Mouse (Mus musculus): Measurements from ENCODE around the gene Runx1. TPM values are rescaled to one million over a fixed set of nuclear protein-coding genes. Genes with fewer than 3 reads are reported as not detected.

Runx1 gene
- total RNA-seq, 2 experiments from 2014 or later = 0.88 to 1.3 TPM

DNA sequence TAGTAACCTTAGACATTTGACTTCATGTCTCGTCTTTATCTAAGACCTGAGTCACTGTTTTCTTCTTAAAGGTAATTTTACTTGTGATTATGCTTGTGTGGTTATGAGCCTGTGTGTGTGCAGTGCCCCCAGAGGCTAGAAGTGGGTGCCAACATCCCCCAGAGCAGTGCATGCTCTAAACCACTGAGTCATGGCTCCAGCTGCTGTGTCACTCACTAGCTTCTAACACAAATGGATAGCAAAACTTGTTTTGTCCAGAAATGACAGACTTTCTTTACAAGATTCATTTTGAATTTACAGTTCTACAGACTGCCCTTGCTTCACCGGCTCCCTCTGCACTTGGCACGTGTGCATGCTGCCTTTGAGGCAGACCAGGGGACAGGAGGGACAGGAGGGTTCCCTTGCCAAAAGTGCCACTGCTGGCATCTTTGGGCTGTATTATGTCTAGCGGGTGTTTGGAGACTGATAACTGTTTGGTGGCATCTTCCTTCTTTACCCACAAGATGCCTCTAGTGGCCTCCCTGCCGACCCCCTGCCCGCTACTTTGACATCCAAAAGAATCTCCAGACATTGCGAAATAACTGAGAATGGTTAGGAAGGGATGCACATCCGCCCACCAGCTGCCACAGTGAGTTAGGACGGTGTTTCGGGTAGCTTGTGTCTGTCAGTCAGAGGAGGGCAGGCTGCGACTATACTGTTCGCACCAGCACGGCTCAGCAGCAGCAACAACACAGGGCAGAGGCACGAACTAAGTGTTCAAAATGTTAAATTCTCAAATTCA lies 217.6 kb downstream of the Runx1 start:
- intact Hi-C loops (cut with DNase I) = no loop called here
- DNase-seq (ENCODE audit: extremely low spot score in 1 of 2, low spot score in 2 of 2) = no peak

DNA sequence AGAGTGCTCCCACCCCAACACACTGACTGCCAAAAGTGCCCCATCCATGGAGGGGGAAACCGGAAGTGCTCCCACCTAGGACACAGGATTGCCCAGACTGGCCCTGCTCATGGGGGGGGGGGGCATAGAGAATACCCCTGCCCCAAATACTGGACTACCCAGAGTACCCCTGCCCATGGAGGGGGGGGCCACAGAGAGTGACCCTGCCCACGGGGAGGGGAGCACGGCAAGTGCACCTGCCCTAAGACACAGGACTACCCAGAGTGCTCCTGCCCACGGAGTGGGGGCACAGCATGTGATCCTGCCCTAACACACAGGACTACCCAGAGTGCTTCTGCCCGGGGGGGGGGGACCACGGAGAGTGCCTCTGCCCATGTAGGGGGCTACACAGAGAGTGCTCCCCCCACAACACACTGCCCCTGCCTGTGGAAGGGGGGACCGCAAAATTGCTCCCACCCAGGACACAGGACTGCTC lies 219.4 kb downstream of the Runx1 start:
- intact Hi-C loops (cut with DNase I) = no loop called here
- DNase-seq (ENCODE audit: extremely low spot score in 1 of 2, low spot score in 2 of 2) = no peak

DNA sequence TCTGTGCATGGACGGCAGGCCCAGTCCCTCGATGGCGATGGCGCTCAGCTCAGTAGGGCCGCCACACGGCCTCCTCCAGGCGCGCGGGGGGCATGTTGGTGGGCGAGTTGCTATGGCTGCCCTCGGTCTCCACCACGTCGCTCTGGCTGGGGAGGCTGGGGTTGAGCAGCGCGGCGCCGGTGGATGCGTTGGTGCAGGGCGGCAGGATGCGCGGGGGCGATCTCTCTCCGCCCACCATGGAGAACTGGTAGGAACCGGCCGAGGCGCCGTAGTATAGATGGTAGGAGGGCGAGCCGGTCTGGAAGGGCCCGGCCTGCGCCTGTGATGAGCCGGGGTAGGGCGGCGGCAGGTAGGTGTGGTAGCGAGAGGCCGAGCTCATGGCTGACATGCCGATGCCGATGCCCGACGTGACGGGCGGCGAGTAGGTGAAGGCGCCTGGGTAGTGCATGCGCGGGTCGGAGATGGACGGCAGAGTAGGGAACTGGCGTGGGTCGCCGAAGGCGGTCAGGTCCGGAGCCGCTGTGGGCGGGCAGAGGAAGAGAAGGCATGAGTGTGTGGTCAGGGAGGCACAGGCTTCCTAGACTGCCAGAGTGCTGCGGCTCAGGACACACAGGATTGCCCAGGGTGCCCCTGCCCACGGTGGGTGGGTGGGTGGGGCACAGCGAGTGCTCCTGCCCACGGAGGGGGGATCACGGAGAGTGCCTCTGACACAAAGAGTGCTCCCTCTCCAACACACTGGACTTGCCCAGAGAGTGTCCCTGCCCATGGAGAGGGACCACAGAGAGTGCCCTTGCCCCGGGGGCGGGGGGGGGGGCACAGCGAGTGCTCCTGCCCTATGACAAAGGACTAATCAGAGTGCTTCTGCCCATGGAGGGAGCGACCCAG lies 220.1 kb downstream of the Runx1 start:
- intact Hi-C loops (cut with DNase I) = no loop called here
- peak in 1 of 2 experiments; percentile 60 for DNase-seq (ENCODE audit: extremely low spot score in 1 of 2, low spot score in 2 of 2)

DNA sequence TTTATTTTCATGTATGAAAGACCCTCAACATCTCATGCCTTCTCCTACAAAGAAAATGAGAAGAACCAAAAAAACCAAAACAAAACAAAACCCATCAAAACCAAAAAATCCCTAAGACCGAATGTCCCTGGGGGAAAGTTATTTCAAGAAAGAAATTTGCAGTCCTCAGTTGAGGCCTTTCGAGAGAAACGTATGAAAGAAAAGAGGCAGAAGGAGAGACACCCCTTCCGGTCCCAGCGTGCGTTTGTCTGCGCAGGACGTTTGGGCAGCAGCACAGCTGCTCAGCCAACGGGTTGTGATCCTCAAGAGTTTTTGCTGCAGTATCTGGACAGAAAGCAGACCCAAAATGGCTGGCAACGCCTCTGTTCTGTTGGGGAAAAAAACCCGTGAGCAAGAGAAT lies 223.4 kb downstream of the Runx1 start:
- intact Hi-C loops (cut with DNase I) = no loop called here
- DNase-seq (ENCODE audit: extremely low spot score in 1 of 2, low spot score in 2 of 2) = no peak

DNA sequence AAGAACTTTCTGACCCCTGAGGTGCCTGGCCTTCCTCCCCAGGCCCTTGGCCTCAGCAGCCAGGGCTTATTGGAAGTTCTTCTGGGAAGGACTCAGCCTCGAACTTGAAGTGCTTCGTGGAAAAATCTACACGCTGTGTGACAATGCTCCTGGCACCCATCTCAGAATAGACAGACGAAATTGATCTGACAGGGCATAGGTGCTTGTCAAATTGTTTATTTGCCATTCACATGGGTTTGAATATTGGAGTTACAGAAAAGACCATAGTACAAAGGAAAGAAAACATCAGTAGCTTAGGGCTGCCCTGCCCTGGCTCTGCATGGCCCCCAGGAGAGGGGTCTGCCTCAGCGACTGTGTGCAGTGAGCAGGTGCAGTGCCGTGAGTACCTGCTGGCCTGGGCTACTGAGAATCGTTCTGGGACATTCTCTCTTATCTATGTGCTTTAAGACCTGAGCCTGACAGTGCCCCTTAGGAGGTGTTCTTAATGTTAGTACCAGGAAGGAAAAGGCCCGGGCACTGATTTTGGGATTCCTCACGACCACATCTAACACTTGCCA lies 224.6 kb downstream of the Runx1 start:
- intact Hi-C loops (cut with DNase I) = no loop called here
- DNase-seq (ENCODE audit: extremely low spot score in 1 of 2, low spot score in 2 of 2) = no peak

DNA sequence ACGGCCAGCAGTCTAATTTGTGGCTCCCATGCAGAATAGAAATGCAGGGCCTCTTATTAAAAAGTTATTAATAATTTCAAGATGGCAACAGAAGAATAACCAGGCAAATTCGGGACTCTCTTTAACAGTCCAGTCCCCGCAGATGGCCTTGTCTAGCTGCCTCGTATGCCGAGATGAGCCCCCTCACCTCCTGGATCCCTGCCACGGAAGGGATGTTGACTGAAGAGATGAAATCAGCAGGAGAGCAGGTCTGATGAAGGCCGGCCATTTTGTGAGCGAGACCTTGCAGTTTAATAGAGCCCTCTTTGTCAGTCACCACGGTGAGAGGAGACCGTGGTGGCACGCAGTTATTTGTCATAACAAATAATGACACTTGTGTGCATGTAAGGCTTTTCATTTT lies 226.5 kb downstream of the Runx1 start:
- intact Hi-C loops (cut with DNase I) = no loop called here
- no peak for DNase-seq (ENCODE audit: extremely low spot score in 1 of 2, low spot score in 2 of 2)

DNA sequence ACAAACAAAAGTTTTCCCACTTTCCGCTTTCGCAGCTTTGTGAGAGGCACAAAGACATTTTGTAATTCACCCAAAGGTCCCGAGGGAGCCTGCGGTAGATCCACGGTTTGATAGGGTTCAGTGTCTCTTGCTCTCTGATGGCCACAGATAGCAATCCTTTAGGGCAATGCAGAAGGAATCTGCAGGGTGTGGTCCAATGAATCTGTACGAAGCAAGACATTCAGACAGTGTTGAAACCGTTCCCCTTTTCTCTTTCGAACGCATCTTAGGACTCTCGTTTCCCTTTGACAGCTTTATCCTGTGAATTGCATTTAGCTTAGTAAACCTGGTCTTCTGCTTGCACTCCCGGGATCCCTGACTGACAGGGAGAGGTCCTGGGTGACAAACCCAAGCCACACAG lies 228.3 kb downstream of the Runx1 start:
- no peak for DNase-seq (ENCODE audit: extremely low spot score in 1 of 2, low spot score in 2 of 2)
- intact Hi-C loops (cut with DNase I) = no loop called here

DNA sequence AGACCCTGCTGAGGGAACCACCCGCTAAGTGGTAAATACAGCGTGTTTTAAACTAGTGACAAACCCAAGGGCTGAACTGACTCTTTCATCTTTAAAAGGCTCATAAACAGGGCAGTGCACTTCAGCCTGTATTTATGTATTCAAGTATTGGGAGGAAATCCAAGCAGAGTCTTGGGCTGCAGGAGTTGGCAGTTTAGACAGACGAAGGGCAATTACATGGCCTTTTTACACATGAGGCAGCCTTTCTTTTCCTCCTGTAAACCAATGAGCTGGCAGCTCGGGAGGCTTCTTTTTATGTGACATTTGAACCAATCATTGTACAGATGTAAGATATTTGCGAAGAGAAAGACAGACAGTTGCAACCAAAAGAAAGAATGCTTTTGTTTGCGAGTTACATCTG lies 233.7 kb downstream of the Runx1 start:
- intact Hi-C loops (cut with DNase I) = no loop called here

DNA sequence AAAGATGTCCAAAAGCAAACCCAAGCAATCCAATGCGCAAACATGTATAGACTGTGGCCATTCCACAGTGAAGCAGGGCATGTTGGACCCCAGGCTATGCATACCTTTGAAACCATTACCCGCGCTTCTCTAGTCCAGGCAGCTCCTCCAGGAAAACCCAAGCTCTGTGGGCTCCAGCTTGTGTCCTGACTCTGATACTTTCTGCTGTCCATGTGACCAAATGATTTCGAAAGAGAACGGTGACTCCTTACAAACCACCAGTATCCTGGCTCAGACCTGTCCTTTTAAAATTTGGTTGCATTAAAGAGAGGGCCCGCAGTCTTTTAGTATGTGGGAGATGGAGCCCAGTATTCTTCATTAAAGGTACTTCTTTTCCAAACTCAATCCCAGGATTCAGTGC lies 234.2 kb downstream of the Runx1 start:
- intact Hi-C loops (cut with DNase I) = no loop called here
- no peak for DNase-seq (ENCODE audit: extremely low spot score in 1 of 2, low spot score in 2 of 2)

More for the DNA sequence above, 233.7 kb downstream of the Runx1 start:
- DNase-seq (ENCODE audit: extremely low spot score in 1 of 2, low spot score in 2 of 2) = no peak

DNA sequence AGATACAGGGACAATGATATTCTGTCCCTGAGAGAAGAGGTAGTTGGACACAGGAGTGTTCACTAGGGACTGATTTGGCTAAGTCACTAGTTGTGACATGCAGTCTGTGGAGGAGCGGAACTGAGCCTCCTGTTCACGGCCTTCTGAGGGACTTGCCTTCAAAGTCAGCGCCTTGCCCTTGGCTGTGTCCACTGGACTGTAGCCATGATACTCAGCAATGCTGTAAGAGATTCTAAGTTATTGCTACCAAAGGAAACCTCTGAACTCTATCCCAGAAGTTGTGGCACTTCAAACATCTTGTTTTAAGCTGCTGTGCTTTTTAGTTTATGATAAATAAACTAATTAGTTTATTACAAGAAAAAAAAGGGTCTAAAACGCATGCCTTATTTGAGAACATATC lies 238.1 kb downstream of the Runx1 start:
- DNase-seq (ENCODE audit: extremely low spot score in 1 of 2, low spot score in 2 of 2) = no peak
- intact Hi-C loops (cut with DNase I) = no loop called here

DNA sequence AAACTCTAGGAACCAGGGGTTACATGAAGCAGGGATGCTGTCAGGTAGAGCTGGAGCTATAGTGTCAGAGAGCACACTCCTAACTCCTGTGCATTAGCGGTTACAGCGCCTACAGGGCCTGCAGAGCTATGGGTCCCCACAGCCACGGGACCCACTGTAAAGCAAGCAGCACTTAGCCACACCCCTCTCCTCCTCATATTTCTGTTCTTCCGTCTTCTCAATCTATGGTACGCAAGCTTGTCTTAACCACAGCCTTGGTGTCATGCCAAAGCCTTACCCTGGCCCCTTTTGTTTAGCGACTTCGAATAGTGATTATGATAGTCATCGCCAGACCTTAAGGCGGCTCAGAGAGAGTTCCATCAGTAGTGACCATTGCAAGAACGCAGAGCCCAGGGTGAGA lies 244.2 kb downstream of the Runx1 start:
- intact Hi-C loops (cut with DNase I) = no loop called here
- no peak for DNase-seq (ENCODE audit: extremely low spot score in 1 of 2, low spot score in 2 of 2)

DNA sequence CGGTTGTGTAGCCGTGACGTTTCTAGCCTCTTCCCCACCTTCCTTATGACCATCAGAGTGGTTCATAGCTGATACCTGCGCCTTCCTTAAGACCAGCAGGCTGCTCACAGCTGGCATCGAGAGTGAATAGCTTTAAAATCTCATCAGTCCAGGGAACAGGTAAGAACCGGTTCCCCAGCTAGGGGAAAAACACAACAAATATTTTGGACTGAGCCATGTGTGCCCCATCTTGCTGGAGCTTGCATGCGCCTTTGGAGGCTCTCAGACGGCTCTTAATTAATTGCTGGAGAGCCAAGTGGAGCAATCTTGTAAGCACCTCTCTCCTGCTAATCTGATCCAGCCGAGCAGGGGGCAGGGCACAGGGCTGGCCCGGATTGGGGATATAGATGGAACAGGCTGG lies 245.0 kb downstream of the Runx1 start:
- DNase-seq (ENCODE audit: extremely low spot score in 1 of 2, low spot score in 2 of 2) = no peak
- intact Hi-C loops (cut with DNase I) = no loop called here

DNA sequence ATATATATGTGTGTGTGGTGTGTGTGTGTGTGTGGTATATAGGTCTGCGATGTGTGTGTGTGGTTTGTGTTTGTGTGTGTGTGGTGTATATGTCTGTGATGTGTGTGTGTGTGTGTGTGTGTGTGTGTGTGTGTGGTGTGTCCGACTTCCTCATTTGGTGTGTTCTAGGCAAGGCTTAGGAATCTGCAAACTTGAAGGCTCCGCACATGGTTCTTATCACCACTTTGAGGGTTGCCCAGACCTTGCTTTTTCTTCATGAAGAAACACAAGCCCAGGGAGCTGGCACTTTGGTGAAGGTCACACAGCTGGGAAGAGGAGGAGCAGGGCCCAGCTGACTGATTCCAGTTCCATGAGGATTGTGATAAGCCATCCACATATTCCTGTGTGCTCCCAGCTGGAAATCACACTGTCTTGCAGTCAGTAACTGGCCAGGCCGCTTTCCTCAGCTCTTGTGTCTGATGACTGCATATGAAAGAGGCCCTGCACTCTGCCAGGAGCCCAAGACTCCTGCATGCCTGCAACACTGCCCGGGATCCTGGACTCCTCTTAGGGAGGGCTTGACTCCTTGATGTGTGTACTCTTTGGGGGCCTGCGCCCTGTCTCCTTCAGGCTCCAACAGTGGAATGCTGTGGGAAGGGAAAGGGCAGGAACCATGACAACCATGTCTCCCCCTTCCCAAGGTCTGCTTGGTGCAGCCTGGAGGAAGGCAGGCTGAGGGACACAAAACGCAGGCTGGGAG lies 246.9 kb downstream of the Runx1 start:
- intact Hi-C loops (cut with DNase I) = no loop called here
- no peak for DNase-seq (ENCODE audit: extremely low spot score in 1 of 2, low spot score in 2 of 2)

DNA sequence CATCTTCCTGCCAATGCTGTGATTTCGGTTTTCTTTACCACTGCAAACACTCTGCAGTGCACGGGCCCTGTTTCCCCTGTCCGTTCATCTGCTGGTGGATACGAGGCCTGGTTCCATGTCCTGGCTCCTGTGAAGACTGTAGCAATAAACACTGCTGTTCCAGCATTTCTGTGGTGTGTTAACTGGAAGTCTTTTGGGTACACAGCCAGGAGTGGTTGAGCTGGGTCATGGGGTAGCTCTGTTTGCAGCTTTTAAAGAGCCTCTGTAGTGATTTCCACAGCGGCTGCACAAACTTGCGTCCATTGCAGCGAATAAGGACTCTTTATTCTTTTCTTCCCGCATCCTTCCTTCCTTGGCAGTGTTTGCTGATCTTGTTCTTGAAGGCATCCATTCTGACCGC lies 248.6 kb downstream of the Runx1 start:
- intact Hi-C loops (cut with DNase I) = no loop called here
- no peak for DNase-seq (ENCODE audit: extremely low spot score in 1 of 2, low spot score in 2 of 2)

DNA sequence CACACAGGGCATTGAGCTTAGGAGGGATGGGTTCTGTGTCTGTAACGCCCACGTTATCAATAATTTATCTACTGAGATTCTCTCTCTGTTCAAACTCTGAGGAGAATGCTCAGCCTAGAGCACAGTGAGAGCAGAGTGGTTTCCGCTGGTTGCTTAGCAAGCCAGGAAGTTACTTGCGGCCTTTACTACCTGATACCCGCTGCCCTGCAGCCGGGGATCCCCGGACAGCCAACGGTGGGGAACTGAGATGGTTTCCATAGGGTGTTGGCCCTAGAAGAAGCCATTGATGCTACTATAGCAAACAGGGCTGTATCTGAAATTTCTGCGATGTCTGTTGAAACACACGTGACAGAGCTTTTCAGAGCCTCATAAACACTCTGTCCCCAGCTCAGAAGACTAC lies 250.2 kb downstream of the Runx1 start:
- intact Hi-C loops (cut with DNase I) = no loop called here
- DNase-seq (ENCODE audit: extremely low spot score in 1 of 2, low spot score in 2 of 2) = no peak

DNA sequence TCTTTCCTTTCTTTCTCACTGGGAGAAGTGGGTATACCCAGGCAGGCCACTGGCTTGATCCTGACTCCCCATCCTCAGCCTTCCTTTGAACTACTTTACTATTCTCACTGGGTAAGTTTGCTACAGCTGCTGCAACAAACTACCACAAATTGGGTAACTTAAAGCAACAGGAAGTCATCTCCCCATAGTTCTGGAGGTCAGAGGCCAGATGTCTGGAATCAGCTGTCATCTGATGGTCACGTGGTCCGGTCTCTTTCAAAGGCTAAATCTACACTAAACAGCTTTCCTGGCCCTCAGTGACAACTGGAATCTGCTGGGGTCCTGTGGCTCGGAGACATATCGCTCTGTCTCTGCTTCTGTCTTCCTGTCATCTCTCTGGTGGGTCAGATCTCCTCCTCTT lies 252.8 kb downstream of the Runx1 start:
- intact Hi-C loops (cut with DNase I) = no loop called here
- no peak for DNase-seq (ENCODE audit: extremely low spot score in 1 of 2, low spot score in 2 of 2)

DNA sequence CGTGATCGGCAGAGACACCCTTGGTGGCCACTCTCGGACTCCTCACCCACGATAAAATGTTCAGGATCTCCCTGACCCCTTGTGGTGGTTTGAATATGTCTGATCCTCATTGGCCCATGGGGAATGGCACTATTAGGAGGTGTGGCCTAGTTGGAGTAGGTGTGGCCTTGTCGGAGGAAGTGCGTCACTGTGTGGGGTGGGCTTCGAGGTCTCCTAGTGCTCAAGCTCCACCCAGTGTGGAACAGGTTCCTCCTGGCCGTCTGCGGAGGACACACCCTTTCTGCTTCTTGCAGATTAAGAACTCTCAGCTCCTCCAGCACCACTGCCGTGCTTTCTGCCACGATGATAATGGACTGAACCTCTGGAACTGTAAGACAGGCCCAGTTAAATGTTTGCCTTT lies 254.7 kb downstream of the Runx1 start:
- DNase-seq (ENCODE audit: extremely low spot score in 1 of 2, low spot score in 2 of 2) = no peak
- intact Hi-C loops (cut with DNase I) = no loop called here

DNA sequence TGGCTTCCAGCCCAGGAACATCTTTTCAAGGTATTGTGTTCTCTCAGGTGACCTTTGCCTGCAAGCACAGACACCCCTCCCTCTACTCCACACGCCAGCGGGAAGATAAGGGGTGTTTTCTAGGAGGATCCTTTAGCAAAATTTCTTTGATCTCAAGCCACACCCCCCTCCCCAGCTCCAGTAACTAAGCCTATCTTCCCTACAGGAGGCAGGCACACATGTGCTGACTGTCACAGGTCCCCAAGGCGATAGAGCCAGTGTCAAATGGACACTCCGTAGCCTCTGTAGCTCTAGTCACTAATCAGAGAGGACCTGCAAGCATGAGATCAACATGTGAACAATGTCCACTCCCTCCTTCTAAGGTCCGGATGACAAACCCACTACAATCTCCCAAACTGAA lies 259.8 kb downstream of the Runx1 start:
- intact Hi-C loops (cut with DNase I) = loop anchor here (5.0 to 10.0 kb wide), 3 partner anchors 131 to 889 kb away; no protein-coding TSS in a partner anchor
- DNase-seq (ENCODE audit: extremely low spot score in 1 of 2, low spot score in 2 of 2) = no peak

DNA sequence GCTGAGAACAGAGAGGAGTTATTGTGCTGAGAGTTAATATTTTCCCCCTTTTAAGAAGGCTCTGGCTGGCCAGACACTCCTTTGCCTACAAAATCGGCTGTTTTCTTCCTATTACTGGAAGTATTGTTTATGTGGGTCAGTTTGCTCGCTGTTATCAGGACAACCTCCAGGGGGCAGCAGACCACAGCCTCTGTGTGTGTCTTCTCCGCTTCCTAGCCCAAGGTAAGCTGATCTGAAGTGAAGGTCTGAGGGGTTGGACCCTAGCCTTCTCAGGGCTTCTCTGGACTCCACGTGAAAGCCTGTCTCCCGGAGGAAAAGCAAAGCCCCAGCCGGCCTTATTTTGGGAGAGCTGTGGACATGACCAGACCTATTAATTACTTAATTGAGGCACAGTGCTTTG lies 260.2 kb downstream of the Runx1 start:
- intact Hi-C loops (cut with DNase I) = loop anchor here (5.0 to 10.0 kb wide), 3 partner anchors 132 to 889 kb away; no protein-coding TSS in a partner anchor
- DNase-seq (ENCODE audit: extremely low spot score in 1 of 2, low spot score in 2 of 2) = peak; percentile 75 to 82
